Mouse (Mus musculus) erythroblast, embryonic 14.5 days (primary cell): Measurements from ENCODE around the gene Abtb2.

Experiments used
- GATA1 ChIP-seq: IDR thresholded peaks from 2 replicates; pipeline ENCODE4 v1.6.1; 2012; ENCODE audit warnings: low read length, inconsistent platforms, mixed read lengths
- TAL1 ChIP-seq: IDR thresholded peaks from 3 replicates; pipeline ENCODE4 v1.6.1; 2012; ENCODE audit warnings: low read length, inconsistent platforms, mixed read lengths

DNA sequence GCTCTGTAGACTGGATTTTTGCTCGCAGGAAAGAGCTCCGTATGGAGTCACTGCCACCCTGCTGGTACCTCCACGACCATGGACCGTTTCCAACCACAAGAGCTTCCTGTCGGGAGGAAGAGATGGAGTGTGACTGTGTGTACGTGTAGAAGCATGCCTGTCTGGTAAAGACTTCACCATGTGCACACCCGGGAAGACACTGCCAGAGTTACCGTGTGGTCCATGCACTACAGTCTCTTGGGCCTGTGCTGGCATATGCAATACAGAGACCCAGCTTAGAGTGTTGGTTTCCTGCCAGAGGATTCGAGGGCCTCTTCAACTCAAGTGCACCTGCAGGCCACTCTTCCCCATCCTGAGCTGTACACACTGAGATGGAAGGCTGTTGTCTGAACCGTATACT, 41.8 kb downstream of the Abtb2 start:
- TF ChIP-seq GATA1 (no peak), TAL1 (no peak)
